Mouse (Mus musculus): ENCODE measurements around the gene Nkpd1.

DNA sequence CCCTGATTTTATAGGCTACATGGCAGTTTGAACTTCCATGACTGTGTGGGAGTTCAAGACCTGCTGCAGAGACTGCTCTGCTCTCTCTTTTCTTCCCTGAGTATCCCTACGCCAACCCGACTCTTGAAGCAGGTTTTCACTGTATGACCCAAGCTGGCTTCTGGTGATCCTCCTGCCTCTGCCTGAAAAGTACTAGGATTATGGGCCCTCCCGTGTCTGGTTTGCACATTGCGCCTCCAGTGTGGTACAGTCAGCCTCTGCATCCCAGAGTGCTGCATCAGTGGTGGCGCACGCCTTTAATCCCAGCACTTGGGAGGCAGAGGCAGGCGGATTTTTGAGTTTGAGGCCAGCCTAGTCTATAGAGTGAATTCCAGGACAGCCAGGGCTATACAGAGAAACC lies 7.9 kb upstream of the Nkpd1 start:
- TF ChIP-seq CTCF (IDR thresholded peaks at IDR 0.05; ENCODE audit: low read depth, low read length) (no peak), POLR2A (IDR thresholded peaks at IDR 0.05; ENCODE audit: borderline replicate concordance, low read depth, low read length) (no peak)
